Mouse (Mus musculus) hindbrain, embryonic 16.5 days (tissue): ENCODE results near the gene Zc3h10. TPM values are rescaled to one million over a fixed set of nuclear protein-coding genes. Genes with fewer than 3 reads are reported as not detected.
A peak's percentile ranks its signal among the peaks of the same experiment; 100 is the strongest.

Experiments
- ATAC-seq: fragments of 200-750 bp; cut with Nextera tagmentation; 2 replicates; pipeline ENCODE4 v1.8.0; 2017; ENCODE audit warnings: moderate TSS enrichment, moderate library complexity
- H3K27ac ChIP-seq: fragments of 300-500 bp; sonication (generic); 2 replicates; pipeline ENCODE4 v1.5.1; 2014; ENCODE audit warnings: low read depth, mild to moderate bottlenecking, control low read depth, low read length, moderate library complexity
- H3K27me3 ChIP-seq: fragments of 300-500 bp; sonication (generic); replicated peaks from 2 replicates; pipeline ENCODE4 v1.6.1; 2014; ENCODE audit warnings: low read length; ENCODE audit not compliant: control insufficient read depth, insufficient read depth
- H3K36me3 ChIP-seq: fragments of 300-500 bp; sonication (generic); 2 replicates; pipeline ENCODE4 v1.6.1; 2014; ENCODE audit warnings: mild to moderate bottlenecking, low read length, moderate library complexity, mixed read lengths; ENCODE audit not compliant: control insufficient read depth, insufficient read depth
- H3K4me1 ChIP-seq: fragments of 300-500 bp; sonication (generic); 2 replicates; pipeline ENCODE4 v1.6.1; 2014; ENCODE audit warnings: low read depth, low read length; ENCODE audit not compliant: control insufficient read depth, insufficient read depth
- H3K4me2 ChIP-seq: fragments of 300-500 bp; sonication (generic); 2 replicates; pipeline ENCODE4 v1.6.1; 2014; ENCODE audit warnings: mild to moderate bottlenecking, low read length, control low read depth, moderate library complexity
- H3K4me3 ChIP-seq: fragments of 300-500 bp; sonication (generic); 2 replicates; pipeline ENCODE4 v1.5.1; 2014; ENCODE audit warnings: mild to moderate bottlenecking, low read length, control low read depth, moderate library complexity
- H3K9ac ChIP-seq: fragments of 300-500 bp; sonication (generic); 2 replicates; pipeline ENCODE4 v1.6.1; 2014; ENCODE audit warnings: low read depth, mild to moderate bottlenecking, control low read depth, low read length, moderate library complexity
- H3K9me3 ChIP-seq: fragments of 300-500 bp; sonication (generic); 2 replicates; pipeline ENCODE4 v1.6.1; 2014; ENCODE audit warnings: mild to moderate bottlenecking, low read length, moderate library complexity; ENCODE audit not compliant: control insufficient read depth
- WGBS: fragments of 180-500 bp; shearing (Covaris S2); extraction: QIAGEN DNeasy Blood & Tissue Kit; methylation state at CpG from one replicate; pipeline ENCODE4 v1.1.7; 2014; 5-methylcytosine and 5-hydroxymethylcytosine counted together
- polyA plus RNA-seq: library from polyadenylated mRNA; unstranded; fragments of >200 nt; fragmentation: Nextera tagmentation; extraction: Ambion mirVana; gene quantifications from 2 replicates; pipeline ENCODE4 v1.2.1, GENCODE M21; 2015

The Zc3h10 gene
- polyA plus RNA-seq, 1 experiment from 2014 or later, result 17.0 TPM

GRCm38 (mm10) chr10:128535624-128536265 is 11.8 kb downstream of the Zc3h10 start:
- H3K4me3 ChIP-seq, result peak overlapping the region; percentile 11; the same call in 1 of the 2 replicates
- H3K27me3 ChIP-seq, result no peaks in the 10 kb centered on the region
- peak; percentile 41; the same call in 1 of the 2 replicates for ATAC-seq
- WGBS, result 71% methylated on average over 4 of the region's 4 CpGs
- H3K4me2 ChIP-seq, result peak overlapping the region; percentile 49
- no peak overlapping the region for H3K27ac ChIP-seq
- H3K4me1 ChIP-seq, result no peaks in the 10 kb centered on the region
- H3K9ac ChIP-seq, result 0 out of 2 replicates have a peak overlapping the region, but pooled peaks have one; percentile 8
- H3K36me3 ChIP-seq, result no peaks in the 10 kb centered on the region
- no peaks in the 10 kb centered on the region for H3K9me3 ChIP-seq

DNA sequence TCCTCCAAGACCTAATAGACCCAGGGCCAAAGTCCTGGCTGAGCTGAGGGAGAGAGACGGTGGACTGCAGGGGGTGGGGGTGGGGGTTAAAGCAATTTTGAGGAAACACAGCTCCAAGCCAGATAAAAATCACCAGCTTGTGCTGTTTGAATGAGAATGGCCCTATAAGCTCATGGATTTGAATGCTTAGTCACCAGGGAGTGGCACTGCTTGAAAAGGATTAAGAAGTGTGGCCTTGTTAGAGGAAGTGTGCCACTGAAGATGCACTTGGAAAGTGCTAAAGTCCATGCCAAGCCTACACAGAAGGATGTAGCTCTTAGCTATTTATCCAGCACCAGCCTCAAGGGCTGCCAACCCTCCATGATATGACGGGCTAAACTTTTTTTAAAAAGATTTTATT is 12.4 kb downstream of the Zc3h10 start:
- no peaks in the 10 kb centered on the region for H3K4me1 ChIP-seq
- no peak overlapping the region for H3K27ac ChIP-seq
- no peak overlapping the region for H3K9ac ChIP-seq
- no peaks in the 10 kb centered on the region for H3K27me3 ChIP-seq
- H3K4me2 ChIP-seq, result no peak overlapping the region
- no peaks in the 10 kb centered on the region for H3K36me3 ChIP-seq
- no peak overlapping the region for H3K4me3 ChIP-seq
- WGBS, result 96% methylated on average over 2 of the region's 2 CpGs
- ATAC-seq, result no peak
- no peaks in the 10 kb centered on the region for H3K9me3 ChIP-seq

GRCm38 (mm10) chr10:128526366-128527356 is 20.9 kb downstream of the Zc3h10 start:
- Histone ChIP-seq H3K4me3 (peak overlapping the region; percentile 83), H3K27me3 (peaks cover 2% of the 10 kb centered on the region; the same call in 1 of the 2 replicates), H3K27ac (no peak overlapping the region), H3K4me1 (peaks cover 13% of the 10 kb centered on the region), H3K36me3 (no peaks in the 10 kb centered on the region), H3K9ac (0 out of 2 replicates have a peak overlapping the region, but pooled peaks have one; percentile 20), H3K4me2 (peak overlapping the region; percentile 100), H3K9me3 (no peaks in the 10 kb centered on the region)
- ATAC-seq, result no peak
- 31% methylated on average over 28 of the region's 28 CpGs for WGBS

DNA sequence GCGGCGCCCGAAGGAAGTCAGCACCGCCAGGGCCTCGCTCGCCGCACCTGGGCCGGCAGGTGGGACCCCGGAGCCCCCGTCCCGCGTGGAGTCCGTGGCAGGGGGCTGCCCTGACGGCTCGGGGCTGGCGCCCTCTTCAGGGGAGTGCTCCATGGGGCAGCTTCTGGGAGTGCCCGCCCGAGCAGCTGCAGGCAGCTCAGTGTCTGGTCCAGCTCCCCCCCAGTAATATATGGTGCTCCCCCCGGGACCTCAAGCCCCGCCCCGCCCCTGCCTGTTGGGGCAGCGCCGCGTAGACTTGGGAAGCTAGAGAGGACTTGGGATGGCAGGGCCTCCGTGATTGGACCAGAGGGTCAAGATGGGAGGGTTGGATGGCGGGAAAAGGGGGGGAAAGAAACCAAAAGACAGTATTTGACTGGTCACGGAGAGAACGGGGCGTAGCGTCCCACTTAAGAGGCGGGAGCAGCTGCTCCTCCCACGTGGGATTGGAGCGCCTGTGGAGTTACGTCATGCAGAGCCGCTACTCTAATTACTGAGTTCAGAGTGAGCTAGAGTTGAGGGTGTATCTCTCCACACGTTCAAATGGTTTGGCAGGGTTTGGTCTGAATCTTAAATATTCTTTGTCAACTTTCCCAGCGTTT is 21.8 kb downstream of the Zc3h10 start, which contains the start of gene Esyt1:
Gene Esyt1, minus strand, starts transcription at position 201 of the 638 bp plus-strand sequence.
- H3K9me3 ChIP-seq, result no peaks in the 10 kb centered on the region
- H3K4me1 ChIP-seq, result peaks cover 13% of the 10 kb centered on the region
- peak; percentile 97 for ATAC-seq
- H3K36me3 ChIP-seq, result no peaks in the 10 kb centered on the region
- 0% methylated on average over 30 of the region's 37 CpGs for WGBS
- peak within 1 kb of the TSS; percentile 82 for H3K9ac ChIP-seq
- peaks cover 2% of the 10 kb centered on the region; the same call in 1 of the 2 replicates for H3K27me3 ChIP-seq
- H3K27ac ChIP-seq, result peak within 1 kb of the TSS; percentile 63
- H3K4me3 ChIP-seq, result peak within 1 kb of the TSS; percentile 83
- peak within 1 kb of the TSS; percentile 100 for H3K4me2 ChIP-seq

- under 1% methylated on average over 58 of the region's 58 CpGs for WGBS
- Histone ChIP-seq H3K9me3 (no peaks in the 10 kb centered on the region), H3K27ac (peak overlapping the region; percentile 63)
Measured at GRCm38 (mm10) chr10:128524732-128525662, 22.6 kb downstream of the Zc3h10 start.

GRCm38 (mm10) chr10:128524111-128524731 is 23.4 kb downstream of the Zc3h10 start:
- Histone ChIP-seq H3K27me3 (peaks cover 2% of the 10 kb centered on the region; the same call in 1 of the 2 replicates), H3K4me3 (peak overlapping the region; percentile 83), H3K9ac (peak overlapping the region; percentile 82), H3K4me2 (peak overlapping the region; percentile 100), H3K36me3 (no peaks in the 10 kb centered on the region), H3K4me1 (peaks cover 13% of the 10 kb centered on the region), H3K9me3 (no peaks in the 10 kb centered on the region), H3K27ac (peak overlapping the region; percentile 63)
- no peak for ATAC-seq
- 11% methylated on average over 11 of the region's 11 CpGs for WGBS

More at GRCm38 (mm10) chr10:128524732-128525662, 22.6 kb downstream of the Zc3h10 start:
- Histone ChIP-seq H3K9ac (peak overlapping the region; percentile 82), H3K36me3 (no peaks in the 10 kb centered on the region), H3K27me3 (peaks cover 2% of the 10 kb centered on the region; the same call in 1 of the 2 replicates), H3K4me1 (peaks cover 13% of the 10 kb centered on the region), H3K4me3 (peak overlapping the region; percentile 83), H3K4me2 (peak overlapping the region; percentile 100)
- peak; percentile 27 for ATAC-seq

- Histone ChIP-seq H3K9ac (no peak overlapping the region), H3K36me3 (no peaks in the 10 kb centered on the region), H3K27me3 (peaks cover 2% of the 10 kb centered on the region; the same call in 1 of the 2 replicates), H3K9me3 (no peaks in the 10 kb centered on the region), H3K27ac (no peak overlapping the region), H3K4me3 (no peak overlapping the region), H3K4me1 (peaks cover 13% of the 10 kb centered on the region), H3K4me2 (no peak overlapping the region)
- ATAC-seq, result no peak
- WGBS, result 86% methylated on average over 6 of the region's 6 CpGs
Measured at GRCm38 (mm10) chr10:128522351-128522750, 25.2 kb downstream of the Zc3h10 start.

DNA sequence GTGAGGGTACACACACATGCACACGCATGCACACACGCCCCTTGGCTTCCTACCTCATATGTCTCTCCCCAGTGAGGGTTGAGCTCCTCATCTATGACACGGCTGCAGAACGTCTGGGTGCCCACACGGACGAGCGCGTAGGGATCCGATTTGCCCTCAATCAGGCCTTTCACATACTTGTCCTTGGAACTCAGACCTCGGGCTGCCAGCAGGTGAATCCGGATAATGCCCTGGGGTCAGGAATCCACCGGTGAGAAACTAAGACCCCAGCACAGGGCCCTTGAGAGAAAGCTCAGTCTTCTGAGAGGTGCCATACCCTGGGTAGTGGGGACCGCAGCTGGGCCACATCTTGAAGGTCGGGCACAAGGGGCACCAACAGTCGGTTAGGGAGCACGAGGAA is 27.0 kb downstream of the Zc3h10 start:
- Histone ChIP-seq H3K27me3 (peaks cover 6% of the 10 kb centered on the region), H3K9ac (no peak overlapping the region), H3K9me3 (no peaks in the 10 kb centered on the region), H3K27ac (no peak overlapping the region), H3K4me3 (no peak overlapping the region), H3K4me2 (no peak overlapping the region), H3K36me3 (no peaks in the 10 kb centered on the region), H3K4me1 (peaks cover 8% of the 10 kb centered on the region)
- no peak for ATAC-seq
- WGBS, result 85% methylated on average over 16 of the region's 16 CpGs
